Mouse (Mus musculus): ENCODE data around the gene Polr3gl. TPM values are rescaled to one million over a fixed set of nuclear protein-coding genes. Genes with fewer than 3 reads are reported as not detected.

Gene Polr3gl
- polyA plus RNA-seq, 1 experiment: 17.8 TPM

DNA sequence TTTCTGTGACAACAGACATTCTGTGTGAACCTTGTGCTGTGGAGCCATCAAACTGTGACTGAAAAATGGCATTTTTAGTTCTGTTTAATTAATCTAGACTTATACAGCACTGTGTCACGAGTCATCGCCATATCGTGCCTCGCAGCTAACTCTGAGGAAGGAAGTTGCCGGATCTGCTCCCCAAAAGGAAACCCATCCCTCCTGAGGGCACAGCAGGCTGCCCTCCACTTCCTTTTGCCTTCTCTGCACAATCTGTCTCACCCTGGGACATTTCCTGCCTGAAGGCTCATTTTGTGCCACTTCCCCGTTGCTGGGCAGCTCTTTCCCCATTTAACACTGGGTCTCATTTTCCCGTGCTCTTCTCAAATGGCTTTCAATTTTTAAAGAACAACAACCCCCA, 29.3 kb downstream of the Polr3gl start:
- H3K27me3 ChIP-seq (ENCODE audit: control insufficient read depth, insufficient read depth, low read length): no peaks in the 10 kb centered on the region
- TF ChIP-seq CTCF (IDR thresholded peaks at IDR 0.05; ENCODE audit: control insufficient read depth, insufficient read depth, insufficient replicate concordance, low read depth, low read length): no peak
- TF ChIP-seq POLR2A (IDR thresholded peaks at IDR 0.05; ENCODE audit: control insufficient read depth, low read depth, low read length): no peak
- no peak overlapping the region for H3K4me3 ChIP-seq (ENCODE audit: control insufficient read depth, low read depth, low read length)
- peak overlapping the region; percentile 39; the same call in 1 of the 2 replicates for H3K27ac ChIP-seq (ENCODE audit: control insufficient read depth, insufficient read depth, low read depth, low read length)
- H3K36me3 ChIP-seq (ENCODE audit: control insufficient read depth, insufficient read depth, low read length): peaks cover 5% of the 10 kb centered on the region
- H3K4me1 ChIP-seq (ENCODE audit: control insufficient read depth, insufficient read depth, low read length): peaks cover 4% of the 10 kb centered on the region

DNA sequence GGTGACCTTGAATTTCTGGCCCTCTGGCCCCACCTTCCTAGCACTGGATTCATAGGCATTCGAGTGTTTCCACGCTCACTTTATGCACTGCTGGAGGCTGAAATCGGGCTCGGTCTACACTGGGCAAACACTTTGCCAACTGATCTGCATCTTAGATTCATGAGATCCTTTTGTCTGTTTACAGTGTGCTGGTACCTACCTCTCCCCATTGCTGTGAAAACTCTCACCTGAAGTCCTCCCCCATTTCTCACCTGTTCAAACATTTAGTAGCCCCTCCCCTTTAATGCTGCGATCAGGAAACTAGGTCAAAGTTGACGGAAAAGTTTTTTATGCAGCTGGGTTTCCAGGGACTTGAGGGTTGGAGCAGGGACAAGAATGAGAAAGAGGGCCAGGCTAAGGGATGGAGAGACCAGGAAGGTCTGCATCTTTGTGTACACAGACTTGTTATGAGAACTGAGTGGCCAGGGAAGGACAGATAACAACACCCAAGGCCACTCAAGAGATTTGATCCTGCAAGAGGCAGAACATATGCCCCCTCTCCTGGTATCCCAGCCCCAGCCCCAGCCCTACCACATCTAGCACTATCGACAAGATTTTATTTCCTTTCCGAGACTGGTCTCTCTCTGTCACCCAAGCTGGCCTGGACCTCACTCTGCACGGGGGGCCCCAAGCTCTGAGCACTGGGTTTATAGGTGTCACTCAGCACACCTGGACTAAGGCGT, 29.9 kb downstream of the Polr3gl start:
- TF ChIP-seq CTCF (IDR thresholded peaks at IDR 0.05; ENCODE audit: control insufficient read depth, insufficient read depth, insufficient replicate concordance, low read depth, low read length) (no peak), POLR2A (IDR thresholded peaks at IDR 0.05; ENCODE audit: control insufficient read depth, low read depth, low read length) (no peak)
- H3K27ac ChIP-seq (ENCODE audit: control insufficient read depth, insufficient read depth, low read depth, low read length): peak overlapping the region; percentile 51; the same call in 1 of the 2 replicates
- H3K4me1 ChIP-seq (ENCODE audit: control insufficient read depth, insufficient read depth, low read length): no peaks in the 10 kb centered on the region; the same call in 1 of the 2 replicates
- H3K27me3 ChIP-seq (ENCODE audit: control insufficient read depth, insufficient read depth, low read length): no peaks in the 10 kb centered on the region
- H3K4me3 ChIP-seq (ENCODE audit: control insufficient read depth, low read depth, low read length): no peak overlapping the region
- peaks cover 5% of the 10 kb centered on the region for H3K36me3 ChIP-seq (ENCODE audit: control insufficient read depth, insufficient read depth, low read length)

DNA sequence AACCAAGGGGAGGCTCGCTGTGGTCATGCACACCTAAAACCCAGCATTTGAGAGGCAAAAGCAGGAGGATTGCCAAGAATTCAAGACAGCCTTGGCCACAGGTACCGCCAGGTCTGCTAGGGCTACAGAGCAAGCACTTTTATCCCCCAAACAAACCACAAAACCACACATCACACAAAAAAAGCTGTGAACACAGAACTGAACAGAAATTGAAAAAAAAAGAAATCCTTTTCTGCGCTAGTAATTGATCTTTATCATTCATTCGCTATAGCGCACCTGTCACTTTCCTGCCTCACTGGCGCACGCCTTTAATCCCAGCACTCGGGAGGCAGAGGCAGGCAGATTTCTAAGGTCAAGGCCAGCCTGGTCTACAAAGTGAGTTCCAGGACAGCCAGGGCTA, 30.7 kb downstream of the Polr3gl start:
- H3K27ac ChIP-seq (ENCODE audit: control insufficient read depth, insufficient read depth, low read depth, low read length): no peak overlapping the region
- no peak overlapping the region for H3K4me3 ChIP-seq (ENCODE audit: control insufficient read depth, low read depth, low read length)
- peaks cover 5% of the 10 kb centered on the region for H3K36me3 ChIP-seq (ENCODE audit: control insufficient read depth, insufficient read depth, low read length)
- TF ChIP-seq CTCF (IDR thresholded peaks at IDR 0.05; ENCODE audit: control insufficient read depth, insufficient read depth, insufficient replicate concordance, low read depth, low read length) (no peak), POLR2A (IDR thresholded peaks at IDR 0.05; ENCODE audit: control insufficient read depth, low read depth, low read length) (no peak)
- H3K4me1 ChIP-seq (ENCODE audit: control insufficient read depth, insufficient read depth, low read length): no peaks in the 10 kb centered on the region; the same call in 1 of the 2 replicates
- no peaks in the 10 kb centered on the region for H3K27me3 ChIP-seq (ENCODE audit: control insufficient read depth, insufficient read depth, low read length)

DNA sequence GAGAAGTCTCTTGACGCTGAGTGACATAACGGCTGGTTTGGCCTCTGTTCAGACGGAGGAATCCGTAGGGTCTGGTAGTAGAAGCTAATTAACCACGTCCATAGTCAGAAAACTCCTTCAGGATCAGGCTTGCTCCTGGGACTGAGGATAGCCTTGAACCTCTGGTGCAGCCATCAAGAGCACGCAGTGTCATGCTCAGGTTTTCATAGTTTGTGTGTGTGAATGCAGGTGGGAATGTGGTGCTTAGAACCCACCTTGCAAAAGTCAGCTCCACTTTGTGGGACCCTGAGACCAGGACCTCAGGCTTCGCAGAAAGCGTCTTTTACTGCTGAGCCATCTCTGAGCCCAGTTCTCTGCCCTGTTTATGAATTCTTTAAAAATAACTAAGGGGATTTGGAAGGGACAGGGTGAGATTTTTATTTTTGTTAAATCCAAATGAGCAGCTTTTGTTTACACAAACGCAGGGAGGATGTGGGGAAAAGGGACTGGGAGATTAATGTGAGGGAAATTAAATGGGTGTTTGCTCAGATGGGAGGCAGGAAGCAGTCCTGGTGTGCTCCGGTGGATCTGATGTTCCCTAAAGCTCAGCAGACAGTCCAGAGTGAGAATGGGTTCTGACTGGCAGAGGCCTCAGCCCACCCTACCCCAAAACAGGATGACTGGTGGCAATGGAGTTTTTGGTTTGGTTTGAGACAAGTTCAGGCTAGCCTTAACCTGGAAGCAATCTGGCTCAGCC, 31.9 kb downstream of the Polr3gl start:
- Histone ChIP-seq H3K4me1 (ENCODE audit: control insufficient read depth, insufficient read depth, low read length) (peaks cover 4% of the 10 kb centered on the region), H3K4me3 (ENCODE audit: control insufficient read depth, low read depth, low read length) (peak overlapping the region; percentile 14), H3K27me3 (ENCODE audit: control insufficient read depth, insufficient read depth, low read length) (no peaks in the 10 kb centered on the region), H3K27ac (ENCODE audit: control insufficient read depth, insufficient read depth, low read depth, low read length) (peak overlapping the region; percentile 55), H3K36me3 (ENCODE audit: control insufficient read depth, insufficient read depth, low read length) (peaks cover 5% of the 10 kb centered on the region)
- TF ChIP-seq POLR2A (IDR thresholded peaks at IDR 0.05; ENCODE audit: control insufficient read depth, low read depth, low read length) (no peak), CTCF (IDR thresholded peaks at IDR 0.05; ENCODE audit: control insufficient read depth, insufficient read depth, insufficient replicate concordance, low read depth, low read length) (no peak)

DNA sequence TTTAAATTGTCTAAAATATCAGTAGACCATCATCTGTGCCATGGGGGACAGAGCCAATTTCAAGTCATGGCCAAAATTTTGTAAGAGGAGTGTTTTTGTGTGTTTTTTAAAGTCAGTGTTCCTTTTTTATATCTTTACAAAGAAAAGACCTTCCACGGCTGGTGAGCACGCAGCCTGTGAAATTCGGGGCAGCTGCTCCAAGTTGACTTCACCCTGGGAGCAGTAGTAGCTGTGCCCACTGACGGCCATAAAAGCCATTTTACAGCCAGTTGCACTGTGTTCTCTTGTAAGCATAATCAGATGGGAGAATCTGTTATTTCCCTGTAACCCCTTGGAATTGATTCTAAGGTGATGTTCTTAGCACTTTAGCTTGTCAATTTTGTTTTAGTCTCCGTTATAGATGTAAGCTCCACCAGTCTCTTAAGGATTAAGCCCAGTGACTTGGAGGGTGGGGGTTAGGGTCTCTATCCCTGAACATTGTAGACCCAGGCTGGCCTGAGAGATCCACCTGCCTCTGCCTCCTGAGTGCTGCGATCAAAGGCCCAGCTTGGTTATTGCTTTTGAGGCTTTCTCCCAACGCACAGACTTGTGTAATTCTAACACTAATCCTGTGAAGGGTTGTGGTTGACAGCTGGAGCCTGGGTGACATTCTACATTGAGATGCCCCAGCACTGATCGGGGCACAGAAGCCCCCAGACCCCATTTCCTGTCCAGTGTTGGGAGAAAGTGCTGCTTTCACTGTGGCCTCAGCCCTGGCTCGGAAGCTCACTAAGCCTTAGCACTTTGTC, 32.9 kb downstream of the Polr3gl start:
- peak overlapping the region; percentile 36; the same call in 1 of the 2 replicates for H3K27ac ChIP-seq (ENCODE audit: control insufficient read depth, insufficient read depth, low read depth, low read length)
- H3K4me1 ChIP-seq (ENCODE audit: control insufficient read depth, insufficient read depth, low read length): peaks cover 6% of the 10 kb centered on the region
- TF ChIP-seq CTCF (IDR thresholded peaks at IDR 0.05; ENCODE audit: control insufficient read depth, insufficient read depth, insufficient replicate concordance, low read depth, low read length): no peak
- no peak for TF ChIP-seq POLR2A (IDR thresholded peaks at IDR 0.05; ENCODE audit: control insufficient read depth, low read depth, low read length)

DNA sequence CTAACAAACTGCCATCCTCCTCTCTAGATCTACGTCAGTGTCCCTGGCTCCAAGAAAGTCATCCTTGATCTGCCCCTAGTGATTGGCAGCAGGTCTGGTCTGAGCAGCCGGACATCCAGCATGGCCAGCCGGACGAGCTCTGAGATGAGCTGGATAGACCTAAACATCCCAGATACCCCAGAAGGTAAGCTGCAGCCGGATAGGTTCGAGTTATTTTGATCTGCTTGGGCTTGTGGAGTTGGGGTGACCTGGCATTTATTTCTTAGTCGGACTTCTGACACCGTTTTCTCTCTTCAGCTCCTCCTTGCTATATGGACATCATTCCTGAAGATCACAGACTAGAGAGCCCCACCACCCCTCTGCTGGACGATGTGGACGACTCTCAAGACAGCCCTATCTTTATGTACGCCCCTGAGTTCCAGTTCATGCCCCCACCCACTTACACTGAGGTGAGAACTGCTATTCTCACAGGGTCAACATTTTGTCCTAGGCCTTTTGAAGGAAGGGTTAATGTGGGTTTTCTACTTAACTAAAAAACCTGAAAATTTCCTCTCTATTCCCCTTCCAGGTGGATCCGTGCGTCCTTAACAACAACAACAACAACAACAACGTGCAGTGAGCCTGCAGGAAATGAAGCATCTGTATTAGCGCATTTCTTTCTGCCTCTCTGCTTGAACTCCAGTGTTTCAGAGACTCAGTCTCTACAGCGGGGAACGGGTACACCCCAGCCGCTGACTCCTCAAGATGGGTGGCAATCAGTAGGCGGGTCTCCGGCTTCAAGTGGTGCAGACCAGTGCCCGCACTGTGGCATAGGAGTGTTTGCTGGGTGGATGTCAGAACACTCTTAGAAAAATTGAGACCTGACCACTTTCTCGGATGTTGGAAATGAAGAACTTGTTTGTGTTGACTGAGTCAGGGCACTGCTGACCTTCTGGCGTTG, 33.8 kb downstream of the Polr3gl start:
- H3K4me1 ChIP-seq (ENCODE audit: control insufficient read depth, insufficient read depth, low read length): peaks cover 6% of the 10 kb centered on the region
- peaks cover 5% of the 10 kb centered on the region for H3K36me3 ChIP-seq (ENCODE audit: control insufficient read depth, insufficient read depth, low read length)
- H3K4me3 ChIP-seq (ENCODE audit: control insufficient read depth, low read depth, low read length): peak overlapping the region; percentile 70
- H3K27ac ChIP-seq (ENCODE audit: control insufficient read depth, insufficient read depth, low read depth, low read length): peak overlapping the region; percentile 69
- no peak for TF ChIP-seq CTCF (IDR thresholded peaks at IDR 0.05; ENCODE audit: control insufficient read depth, insufficient read depth, insufficient replicate concordance, low read depth, low read length)
- TF ChIP-seq POLR2A (IDR thresholded peaks at IDR 0.05; ENCODE audit: control insufficient read depth, low read depth, low read length): no peak
- H3K27me3 ChIP-seq (ENCODE audit: control insufficient read depth, insufficient read depth, low read length): no peaks in the 10 kb centered on the region

More for the DNA sequence above, 32.9 kb downstream of the Polr3gl start:
- peak overlapping the region; percentile 70 for H3K4me3 ChIP-seq (ENCODE audit: control insufficient read depth, low read depth, low read length)
- H3K36me3 ChIP-seq (ENCODE audit: control insufficient read depth, insufficient read depth, low read length): peaks cover 5% of the 10 kb centered on the region
- no peaks in the 10 kb centered on the region for H3K27me3 ChIP-seq (ENCODE audit: control insufficient read depth, insufficient read depth, low read length)

Measured in testis, adult 2 months (tissue).